13 mouse cellular contexts compared by ENCODE assay signal in the genomic region with DNA sequence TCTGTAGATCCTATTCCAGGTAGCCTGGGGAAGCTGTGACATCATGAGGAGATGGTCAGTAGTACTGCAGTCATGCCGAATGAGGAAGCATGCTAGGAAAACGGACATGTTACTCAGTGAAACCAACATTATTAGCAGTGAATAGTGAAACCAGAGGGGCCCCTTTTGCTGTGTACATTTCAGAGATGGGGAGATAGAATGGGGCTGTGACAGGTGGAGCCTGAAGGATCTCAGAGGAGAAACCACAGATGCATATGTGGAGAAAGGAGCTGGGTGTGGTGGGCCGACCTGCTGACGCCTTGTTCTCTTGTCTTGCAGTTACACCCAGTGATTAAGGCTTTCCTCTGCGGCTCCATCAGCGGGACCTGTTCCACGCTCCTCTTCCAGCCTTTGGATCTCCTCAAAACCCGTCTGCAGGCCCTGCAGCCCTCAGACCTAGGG. TPM values are rescaled to one million over a fixed set of nuclear protein-coding genes. Genes with fewer than 3 reads are reported as not detected.
DNase-seq lines count a peak whose midpoint lies in the region; ATAC-seq and TF ChIP-seq lines count a peak whose summit lies in the region.
"Had no signal": no experiment of that assay in that cellular context is flagged by ENCODE, and none has a peak within 500 bp of the region (broad histone marks: within the 10 kb centered on the region; RNA-seq: fewer than 3 reads in every experiment).

No protein-coding gene starts in this region.

- H3K9me3 ChIP-seq in forebrain, embryonic 10.5 days, result no peaks in the 10 kb centered on the region
- no peaks in the 10 kb centered on the region for H3K9me3 ChIP-seq in forebrain, embryonic 12.5 days
- H3K9me3 ChIP-seq in G1E (replicated peaks), result no peaks in the 10 kb centered on the region

- no peak overlapping the region for H3K9ac ChIP-seq in forebrain, embryonic 12.5 days

- peak overlapping the region; percentile 60; the same call in 1 of the 2 replicates for H3K27ac ChIP-seq in forebrain, embryonic 10.5 days
- no peak overlapping the region for H3K27ac ChIP-seq in forebrain, embryonic 12.5 days
- no peak overlapping the region for H3K27ac ChIP-seq in left cerebral cortex, adult 2 months
- H3K27ac ChIP-seq: heart, adult 2 months had no signal

- no peak for ATAC-seq in forebrain, embryonic 12.5 days (ENCODE audit: low FRiP score)
- peak; percentile 51 for ATAC-seq in G1E (ENCODE audit: extremely low read depth, insufficient number of reproducible peaks, low FRiP score, poor library complexity, severe bottlenecking)
- peak; percentile 80 for ATAC-seq in granulocyte monocyte progenitor cell, adult 5-6 weeks (replicated peaks; ENCODE audit: poor library complexity, severe bottlenecking)
- peak; percentile 38 for ATAC-seq in megakaryocyte progenitor cell, adult 5-6 weeks (replicated peaks; ENCODE audit: poor library complexity)

- no peak overlapping the region for H3K4me2 ChIP-seq in forebrain, embryonic 12.5 days

- H3K4me3 ChIP-seq in forebrain, embryonic 10.5 days, result no peak overlapping the region
- no peak overlapping the region for H3K4me3 ChIP-seq in forebrain, embryonic 12.5 days (replicated peaks)
- H3K4me3 ChIP-seq in G1E (ENCODE audit: low read depth, low read length), result peak overlapping the region; percentile 68; the same call in 1 of the 2 replicates
- H3K4me3 ChIP-seq in left cerebral cortex, adult 2 months, result no peak overlapping the region
- H3K4me3 ChIP-seq: heart, adult 2 months had no signal

- no peak for TF ChIP-seq CTCF in G1E (IDR thresholded peaks at IDR 0.05; ENCODE audit: low read depth, low read length)
- no peak for TF ChIP-seq CTCF in left cerebral cortex, adult 2 months (IDR thresholded peaks at IDR 0.05)

- intact Hi-C loops in left cerebral cortex, adult 2 months (cut with DNase I), result no loop called here

- H3K27me3 ChIP-seq in forebrain, embryonic 10.5 days (ENCODE audit: poor library complexity, severe bottlenecking), result no peaks in the 10 kb centered on the region
- H3K27me3 ChIP-seq in forebrain, embryonic 12.5 days, result no peaks in the 10 kb centered on the region
- H3K27me3 ChIP-seq in G1E (ENCODE audit: insufficient read depth, low read length), result no peaks in the 10 kb centered on the region

- peaks cover 7% of the 10 kb centered on the region for H3K4me1 ChIP-seq in forebrain, embryonic 10.5 days
- H3K4me1 ChIP-seq in forebrain, embryonic 12.5 days, result peaks cover 4% of the 10 kb centered on the region
- peaks cover 94% of the 10 kb centered on the region for H3K4me1 ChIP-seq in G1E (ENCODE audit: insufficient read depth, low read depth, low read length)

- H3K36me3 ChIP-seq in forebrain, embryonic 10.5 days (replicated peaks), result peaks cover 47% of the 10 kb centered on the region
- peaks cover 39% of the 10 kb centered on the region for H3K36me3 ChIP-seq in forebrain, embryonic 12.5 days (replicated peaks)
- H3K36me3 ChIP-seq in G1E (replicated peaks), result peaks cover 66% of the 10 kb centered on the region

- WGBS in forebrain, embryonic 10.5 days, result 87% methylated on average over 8 of the region's 8 CpGs
- WGBS in forebrain, embryonic 12.5 days, result 90% methylated on average over 8 of the region's 8 CpGs

- DNase-seq in forebrain, embryonic 10.5 days (ENCODE audit: extremely low spot score, low spot score), result no peak
- DNase-seq in G1E (ENCODE audit: low spot score), result peak; percentile 72
- DNase-seq in left cerebral cortex, adult 9 months (ENCODE audit: low spot score in 2 of 2), result no peak
- no peak for DNase-seq in layer of hippocampus, postnatal 36 days
- DNase-seq in left cerebral cortex, adult 2 months (ENCODE audit: extremely low spot score in 1 of 2, low spot score in 2 of 2), result no peak
- DNase-seq: cerebellum, adult 18-20 months; heart, adult 2 months; kidney, postnatal 14 days; right cerebral cortex, postnatal 25 days had no signal

RNA-seq across cellular contexts. Expression of a gene that starts 6.0 kb away (rescaled TPM):
- 40.8 and 44.3 TPM in 2 replicates for polyA plus RNA-seq in forebrain, embryonic 10.5 days (2016; fragmentation: Nextera tagmentation; extraction: Ambion mirVana)
- polyA plus RNA-seq in forebrain, embryonic 12.5 days (2016; fragmentation: Nextera tagmentation; extraction: Ambion mirVana), result 28.6 and 32.7 TPM in 2 replicates
- total RNA-seq in G1E (2014; fragmentation: Nextera tagmentation) (56.2 and 59.8 TPM in 2 replicates), G1E (2017) (39.1 and 44.2 TPM in 2 replicates)
- polyA plus RNA-seq in G1E (2012), result 38.8 and 51.2 TPM in 2 replicates
- total RNA-seq in granulocyte monocyte progenitor cell, adult 5-6 weeks (2014; fragmentation: Nextera tagmentation), result 10.7 and 14.5 TPM in 2 replicates
- 11.5 and 15.1 TPM in 2 replicates for total RNA-seq in granulocyte monocyte progenitor cell, adult 5-6 weeks (2017)
- total RNA-seq in megakaryocyte progenitor cell, adult 5-6 weeks (2015), result 15.8 and 17.1 TPM in 2 replicates
- total RNA-seq in megakaryocyte progenitor cell, adult 5-6 weeks (2017), result 16.9 and 19.7 TPM in 2 replicates
- total RNA-seq in layer of hippocampus, postnatal 36 days (2021), result 10 to 100 TPM; 26.9 to 29.1 TPM
- 10 to 100 TPM; 24.3 to 24.9 TPM for total RNA-seq in left cerebral cortex, adult 2 months (2021)

RNA-seq across cellular contexts. Expression of a gene that starts 11.3 kb away (rescaled TPM):
- 1,594 and 1,616 TPM in 2 replicates for polyA plus RNA-seq in forebrain, embryonic 10.5 days (2016; fragmentation: Nextera tagmentation; extraction: Ambion mirVana)
- 997 and 1,048 TPM in 2 replicates for polyA plus RNA-seq in forebrain, embryonic 12.5 days (2016; fragmentation: Nextera tagmentation; extraction: Ambion mirVana)
- 4,941 and 5,512 TPM in 2 replicates for total RNA-seq in G1E (2014; fragmentation: Nextera tagmentation)
- 6,009 and 6,679 TPM in 2 replicates for total RNA-seq in G1E (2017)
- 3,654 and 17,705 TPM in 2 replicates for polyA plus RNA-seq in G1E (2012)
- 2,951 and 3,504 TPM in 2 replicates for total RNA-seq in granulocyte monocyte progenitor cell, adult 5-6 weeks (2014; fragmentation: Nextera tagmentation)
- 3,677 and 4,904 TPM in 2 replicates for total RNA-seq in granulocyte monocyte progenitor cell, adult 5-6 weeks (2017)
- total RNA-seq in megakaryocyte progenitor cell, adult 5-6 weeks (2015), result 3,721 and 3,879 TPM in 2 replicates
- 5,290 and 6,669 TPM in 2 replicates for total RNA-seq in megakaryocyte progenitor cell, adult 5-6 weeks (2017)
- total RNA-seq in layer of hippocampus, postnatal 36 days (2021), result 100 to 1,000 TPM; 428 to 437 TPM
- 100 to 1,000 TPM; 398 to 400 TPM for total RNA-seq in left cerebral cortex, adult 2 months (2021)

RNA-seq across cellular contexts. Expression of a gene that starts 24.3 kb away (rescaled TPM):
- not detected in 2 replicates for polyA plus RNA-seq in forebrain, embryonic 10.5 days (2016; fragmentation: Nextera tagmentation; extraction: Ambion mirVana)
- not detected in 2 replicates for polyA plus RNA-seq in forebrain, embryonic 12.5 days (2016; fragmentation: Nextera tagmentation; extraction: Ambion mirVana)
- total RNA-seq in G1E (2014; fragmentation: Nextera tagmentation) (not detected in 2 replicates), G1E (2017) (not detected in 2 replicates)
- polyA plus RNA-seq in G1E (2012), result not detected in 2 replicates
- not detected in 2 replicates for total RNA-seq in granulocyte monocyte progenitor cell, adult 5-6 weeks (2014; fragmentation: Nextera tagmentation)
- total RNA-seq in granulocyte monocyte progenitor cell, adult 5-6 weeks (2017), result not detected in 2 replicates
- total RNA-seq in megakaryocyte progenitor cell, adult 5-6 weeks (2015), result not detected in 2 replicates
- not detected in 2 replicates for total RNA-seq in megakaryocyte progenitor cell, adult 5-6 weeks (2017)
- not detected for total RNA-seq in layer of hippocampus, postnatal 36 days (2021)
- not detected for total RNA-seq in left cerebral cortex, adult 2 months (2021)
- total RNA-seq: heart, adult 2 months had no signal
- polyA plus RNA-seq: heart, adult 2 months had no signal

RNA-seq across cellular contexts. Expression of a gene that starts 33.3 kb away (rescaled TPM):
- 1.7 and 1.9 TPM in 2 replicates for polyA plus RNA-seq in forebrain, embryonic 10.5 days (2016; fragmentation: Nextera tagmentation; extraction: Ambion mirVana)
- 1.3 and 1.7 TPM in 2 replicates for polyA plus RNA-seq in forebrain, embryonic 12.5 days (2016; fragmentation: Nextera tagmentation; extraction: Ambion mirVana)
- not detected in 2 replicates for total RNA-seq in G1E (2014; fragmentation: Nextera tagmentation)
- 0.38 TPM in 1 of 2 replicates, not detected in the other for total RNA-seq in G1E (2017)
- not detected in 2 replicates for polyA plus RNA-seq in G1E (2012)
- total RNA-seq in granulocyte monocyte progenitor cell, adult 5-6 weeks (2014; fragmentation: Nextera tagmentation), result not detected in 2 replicates
- not detected in 2 replicates for total RNA-seq in granulocyte monocyte progenitor cell, adult 5-6 weeks (2017)
- total RNA-seq in megakaryocyte progenitor cell, adult 5-6 weeks (2015), result not detected in 2 replicates
- total RNA-seq in megakaryocyte progenitor cell, adult 5-6 weeks (2017), result not detected in 2 replicates
- 100 to 1,000 TPM; 456 to 539 TPM for total RNA-seq in layer of hippocampus, postnatal 36 days (2021)
- total RNA-seq in left cerebral cortex, adult 2 months (2021), result 100 to 1,000 TPM; 177 to 214 TPM
- total RNA-seq: heart, adult 2 months had no signal
- polyA plus RNA-seq: heart, adult 2 months; limb, embryonic 14.5 days had no signal

RNA-seq across cellular contexts. Expression of a gene that starts 46.5 kb away (rescaled TPM):
- 4.7 and 4.8 TPM in 2 replicates for polyA plus RNA-seq in forebrain, embryonic 10.5 days (2016; fragmentation: Nextera tagmentation; extraction: Ambion mirVana)
- 5.1 TPM in 2 replicates for polyA plus RNA-seq in forebrain, embryonic 12.5 days (2016; fragmentation: Nextera tagmentation; extraction: Ambion mirVana)
- total RNA-seq in G1E (2014; fragmentation: Nextera tagmentation), result not detected in 2 replicates
- total RNA-seq in G1E (2017), result 0.22 TPM in 1 of 2 replicates, not detected in the other
- polyA plus RNA-seq in G1E (2012), result not detected in 2 replicates
- 8.9 and 10.5 TPM in 2 replicates for total RNA-seq in granulocyte monocyte progenitor cell, adult 5-6 weeks (2014; fragmentation: Nextera tagmentation)
- total RNA-seq in granulocyte monocyte progenitor cell, adult 5-6 weeks (2017), result 10.5 and 11.3 TPM in 2 replicates
- 10.6 and 11.9 TPM in 2 replicates for total RNA-seq in megakaryocyte progenitor cell, adult 5-6 weeks (2015)
- 10.8 and 13.9 TPM in 2 replicates for total RNA-seq in megakaryocyte progenitor cell, adult 5-6 weeks (2017)
- total RNA-seq in layer of hippocampus, postnatal 36 days (2021), result 10 to 100 TPM; 29.0 to 30.9 TPM
- 10 to 100 TPM; 28.6 to 30.9 TPM for total RNA-seq in left cerebral cortex, adult 2 months (2021)

Comparison
In these comparisons a context has a peak if more than half of its experiments do, and no peak if none do; other contexts are left out.
1. RNA of a gene that starts 11.3 kb away (total RNA-seq): 3,721 to 6,669 TPM in megakaryocyte progenitor cell, adult 5-6 weeks, 4,941 to 6,679 TPM in G1E and 2,951 to 4,904 TPM in granulocyte monocyte progenitor cell, adult 5-6 weeks; 428 to 437 TPM in layer of hippocampus, postnatal 36 days and 398 to 400 TPM in left cerebral cortex, adult 2 months; every median in the first group is over 4 times any median in the second.